Mouse (Mus musculus): ENCODE results near the gene Cracr2b. TPM values are rescaled to one million over a fixed set of nuclear protein-coding genes. Genes with fewer than 3 reads are reported as not detected.

Gene Cracr2b
- total and polyA plus RNA-seq, 3 experiments, result 0.73 to 6.9 TPM; not detected in 1

GRCm38 (mm10) chr7:141476981-141477370 is 16.1 kb downstream of the Cracr2b start:
- Histone ChIP-seq H3K36me3 (ENCODE audit: control insufficient read depth in 1 of 2, insufficient read depth in 2 of 2, low read length in 2 of 2) (peaks cover 0 to 16% of the 10 kb centered on the region in 2 experiments; a peak in 2 of 4 replicates), H3K4me3 (ENCODE audit: control insufficient read depth in 1 of 2, insufficient read depth in 1 of 2, low read depth in 2 of 2, low read length in 2 of 2) (peak overlapping the region; percentile 95), H3K27me3 (ENCODE audit: control insufficient read depth in 1 of 2, insufficient read depth in 2 of 2, low read length in 2 of 2) (no peaks in the 10 kb centered on the region), H3K27ac (ENCODE audit: control insufficient read depth, low read depth, low read length) (peak overlapping the region; percentile 71), H3K9me3 (replicated peaks; ENCODE audit: insufficient read depth, low read length) (no peaks in the 10 kb centered on the region), H3K9ac (ENCODE audit: control insufficient read depth, low read depth, low read length, poor library complexity, severe bottlenecking) (peak overlapping the region; percentile 98), H3K79me2 (ENCODE audit: control insufficient read depth, insufficient read depth, low read length, poor library complexity) (peaks cover 51% of the 10 kb centered on the region), H3K4me1 (ENCODE audit: control insufficient read depth in 1 of 2, insufficient read depth in 2 of 2, low read length in 2 of 2) (peaks cover 3 to 22% of the 10 kb centered on the region in 2 experiments; a peak in 3 of 4 replicates)
- peak; percentile 50 for DNase-seq (ENCODE audit: low read depth, low spot score)
- TF ChIP-seq UBTF (IDR thresholded peaks at IDR 0.05; ENCODE audit: borderline replicate concordance, insufficient read depth, low read depth, low read length) (no peak), GATA1 (IDR thresholded peaks at IDR 0.05; ENCODE audit: low read depth, low read length) (no peak), USF2 (IDR thresholded peaks at IDR 0.05; ENCODE audit: borderline replicate concordance in 1 of 2, insufficient read depth in 1 of 2, low read depth in 1 of 2, low read length in 2 of 2) (no peak), ETS1 (IDR thresholded peaks at IDR 0.05; ENCODE audit: low read depth, low read length) (0 out of 2 replicates have a peak, but pooled peaks have one; percentile 28), SIN3A (IDR thresholded peaks at IDR 0.05; ENCODE audit: low read length) (no peak), NRF1 (IDR thresholded peaks at IDR 0.05; ENCODE audit: insufficient read depth, low read depth, low read length, poor library complexity, severe bottlenecking) (no peak), KAT2A (conservative IDR thresholded peaks at IDR 0.05; ENCODE audit: low read depth, low read length) (no peak), ZC3H11A (IDR thresholded peaks at IDR 0.05; ENCODE audit: low read depth, low read length) (no peak), CHD1 (IDR thresholded peaks at IDR 0.05; ENCODE audit: low read depth, low read length) (no peak), CTCF (IDR thresholded peaks at IDR 0.05 in 2 of 3, conservative IDR thresholded peaks at IDR 0.05 in 1 of 3; ENCODE audit: control insufficient read depth in 1 of 3, insufficient read depth in 1 of 3, low read depth in 2 of 3, low read length in 3 of 3, poor library complexity in 1 of 3, severe bottlenecking in 1 of 3) (peak in 2 of 3 experiments; percentile 28 to 37; a peak in 3 of 6 replicates), EP300 (IDR thresholded peaks at IDR 0.05; ENCODE audit: low read depth in 1 of 2, low read length in 2 of 2) (no peak), ZMIZ1 (IDR thresholded peaks at IDR 0.05; ENCODE audit: low read depth, low read length) (no peak), MAFK (IDR thresholded peaks at IDR 0.05; ENCODE audit: borderline replicate concordance, low read depth, low read length) (no peak), RAD21 (IDR thresholded peaks at IDR 0.05; ENCODE audit: low read depth, low read length) (no peak), MYC (IDR thresholded peaks at IDR 0.05; ENCODE audit: low read depth, low read length) (no peak), POLR2AphosphoS5 (IDR thresholded peaks at IDR 0.05; ENCODE audit: borderline replicate concordance, low read depth, low read length) (no peak), POLR2AphosphoS2 (IDR thresholded peaks at IDR 0.05; ENCODE audit: low read length) (no peak), JUND (IDR thresholded peaks at IDR 0.05; ENCODE audit: low read depth, low read length) (no peak), MAZ (IDR thresholded peaks at IDR 0.05; ENCODE audit: low read depth, low read length) (0 out of 2 replicates have a peak, but pooled peaks have one; percentile 39), GABPA (IDR thresholded peaks at IDR 0.05; ENCODE audit: low read depth, low read length) (no peak), BHLHE40 (IDR thresholded peaks at IDR 0.05; ENCODE audit: borderline replicate concordance, low read depth, low read length) (no peak), MYB (IDR thresholded peaks at IDR 0.05; ENCODE audit: low read depth, low read length) (no peak), ZNF384 (IDR thresholded peaks at IDR 0.05; ENCODE audit: low read depth, low read length) (no peak), SMC3 (IDR thresholded peaks at IDR 0.05; ENCODE audit: low read depth, low read length) (no peak)
